Mouse (Mus musculus): ENCODE data around the gene Prkcsh. TPM values are rescaled to one million over a fixed set of nuclear protein-coding genes. Genes with fewer than 3 reads are reported as not detected.

The Prkcsh gene
- polyA plus RNA-seq, 1 experiment from 2014 or later = 109 TPM

DNA sequence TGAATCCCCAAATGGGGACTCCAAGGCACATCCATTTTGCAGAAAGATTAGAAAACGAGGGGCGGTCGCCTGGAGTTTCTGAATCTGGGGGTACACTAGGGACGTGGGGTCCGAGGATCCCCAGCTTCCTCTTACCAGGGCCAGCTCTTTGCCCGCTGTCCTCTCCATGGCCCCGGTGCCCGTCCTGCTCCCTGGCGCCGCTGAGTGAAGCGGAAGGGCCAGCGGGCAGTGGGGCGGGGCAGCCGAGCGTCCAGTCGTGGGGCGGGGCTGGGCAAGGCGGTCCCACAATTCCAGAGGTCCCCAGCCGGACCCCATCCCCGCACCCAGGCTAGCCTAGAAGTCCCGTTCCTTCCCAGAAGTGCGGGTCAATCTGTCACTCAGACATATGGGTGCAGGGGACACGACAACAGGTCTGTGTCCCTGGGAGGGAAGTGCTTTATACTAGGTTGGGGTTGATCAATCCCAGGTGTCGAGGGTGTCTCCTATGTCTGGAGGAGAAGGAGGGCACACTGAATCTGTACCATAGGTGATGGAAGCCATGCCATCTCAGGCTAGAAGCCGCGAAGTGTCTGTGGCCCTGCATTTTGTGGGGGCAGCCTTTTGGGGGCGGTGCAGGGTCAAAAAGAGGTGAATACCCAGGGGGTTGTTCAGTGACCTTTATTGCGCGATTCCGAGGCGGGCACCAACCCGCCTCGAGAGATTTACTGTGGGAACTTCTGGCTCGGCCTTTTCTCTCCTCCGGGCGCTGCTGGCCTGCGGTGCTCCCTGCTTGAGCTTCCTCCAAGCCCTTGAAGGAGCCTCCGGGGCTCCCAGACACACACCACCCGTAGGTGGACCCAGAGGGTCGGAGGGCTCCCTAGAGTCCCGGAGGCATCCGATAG lies 13.1 kb upstream of the Prkcsh start, which contains the start of gene Rgl3:
Gene Rgl3, minus strand, starts transcription at position 217 of the 881 bp plus-strand sequence.
- Histone ChIP-seq H3K9me3 (no peaks in the 10 kb centered on the region), H3K36me3 (no peaks in the 10 kb centered on the region), H3K9ac (peak within 1 kb of the TSS; percentile 45; the same call in 1 of the 2 replicates), H3K4me2 (replicated peaks) (peak within 1 kb of the TSS; percentile 71), H3K27ac (no peak within 1 kb of the TSS), H3K4me3 (peak within 1 kb of the TSS; percentile 34), H3K27me3 (replicated peaks) (peaks cover 73% of the 10 kb centered on the region), H3K4me1 (peaks cover 22% of the 10 kb centered on the region)
- WGBS = under 1% methylated on average over 42 of the region's 42 CpGs
- peak; percentile 35; the same call in 1 of the 2 replicates for ATAC-seq (ENCODE audit: low FRiP score, low read depth)

GRCm38 (mm10) chr9:21992227-21992626 lies 10.4 kb upstream of the Prkcsh start:
- Histone ChIP-seq H3K9ac (no peak overlapping the region), H3K27ac (no peak overlapping the region), H3K27me3 (replicated peaks) (peaks cover 61% of the 10 kb centered on the region), H3K4me3 (no peak overlapping the region), H3K36me3 (no peaks in the 10 kb centered on the region), H3K4me2 (replicated peaks) (no peak overlapping the region), H3K9me3 (no peaks in the 10 kb centered on the region), H3K4me1 (peaks cover 22% of the 10 kb centered on the region)
- 74% methylated on average over 4 of the region's 4 CpGs for WGBS
- no peak for ATAC-seq (ENCODE audit: low FRiP score, low read depth)

DNA sequence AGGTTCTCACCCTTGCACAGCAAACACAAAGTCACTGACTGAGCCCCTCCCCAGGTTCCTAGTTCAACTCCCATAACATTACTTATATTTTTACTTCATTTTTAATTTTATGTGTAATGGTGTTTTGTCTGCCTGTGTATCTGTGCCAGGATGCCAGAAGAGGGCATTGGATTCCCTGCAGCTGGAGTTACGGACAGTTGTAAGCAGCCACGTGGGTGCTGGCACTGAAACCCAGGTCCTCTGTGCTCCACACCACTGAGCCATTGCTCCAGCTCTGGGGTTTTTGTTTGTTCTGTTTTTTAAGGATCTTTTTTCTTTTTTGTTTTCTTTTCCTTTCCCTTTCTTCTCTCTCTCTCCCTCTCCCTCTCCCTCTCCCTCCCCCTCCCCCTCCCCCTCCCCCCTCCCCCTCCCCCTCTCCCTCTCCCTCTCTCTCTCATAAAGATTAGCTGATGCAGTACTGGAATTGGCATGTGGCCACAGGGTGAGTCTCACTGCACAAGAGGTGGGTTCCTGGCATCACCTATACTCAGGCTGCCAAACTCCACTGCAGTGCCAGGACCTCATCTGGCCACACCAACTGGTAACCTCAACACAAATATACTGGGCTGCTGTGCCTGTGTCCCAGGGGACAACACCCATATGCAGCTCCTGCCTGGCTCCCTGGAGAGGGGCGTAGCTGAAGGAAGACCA lies 6.3 kb upstream of the Prkcsh start:
- no peak overlapping the region for H3K4me2 ChIP-seq (replicated peaks)
- H3K9ac ChIP-seq = no peak overlapping the region
- no peak for ATAC-seq (ENCODE audit: low FRiP score, low read depth)
- no peaks in the 10 kb centered on the region for H3K9me3 ChIP-seq
- WGBS = 80% methylated on average over 3 of the region's 3 CpGs
- no peaks in the 10 kb centered on the region for H3K4me1 ChIP-seq
- H3K4me3 ChIP-seq = no peak overlapping the region
- H3K36me3 ChIP-seq = no peaks in the 10 kb centered on the region
- H3K27me3 ChIP-seq (replicated peaks) = peaks cover 20% of the 10 kb centered on the region
- no peak overlapping the region for H3K27ac ChIP-seq

- H3K27ac ChIP-seq = no peak overlapping the region
- H3K9me3 ChIP-seq = no peaks in the 10 kb centered on the region
- H3K4me1 ChIP-seq = peaks cover 26% of the 10 kb centered on the region
- no peak for ATAC-seq (ENCODE audit: low FRiP score, low read depth)
- H3K9ac ChIP-seq = no peak overlapping the region
- peaks cover 7% of the 10 kb centered on the region; the same call in 1 of the 2 replicates for H3K36me3 ChIP-seq
- no peak overlapping the region for H3K4me3 ChIP-seq
- H3K4me2 ChIP-seq (replicated peaks) = no peak overlapping the region
- H3K27me3 ChIP-seq (replicated peaks) = no peaks in the 10 kb centered on the region
- WGBS = 89% methylated on average over 6 of the region's 6 CpGs
These were observed 2.3 kb upstream of the Prkcsh start for GRCm38 (mm10) chr9:22000296-22000695.

- H3K4me2 ChIP-seq (replicated peaks) = peak overlapping the region; percentile 74
- H3K4me1 ChIP-seq = peaks cover 26% of the 10 kb centered on the region
- 84% methylated on average over 4 of the region's 4 CpGs for WGBS
- peaks cover 20% of the 10 kb centered on the region for H3K36me3 ChIP-seq
- H3K4me3 ChIP-seq = no peak overlapping the region
- H3K9ac ChIP-seq = no peak overlapping the region
- no peaks in the 10 kb centered on the region for H3K27me3 ChIP-seq (replicated peaks)
- ATAC-seq (ENCODE audit: low FRiP score, low read depth) = no peak
- no peak overlapping the region for H3K27ac ChIP-seq
- no peaks in the 10 kb centered on the region for H3K9me3 ChIP-seq
These were observed 973 bp upstream of the Prkcsh start for GRCm38 (mm10) chr9:22001633-22002032.

DNA sequence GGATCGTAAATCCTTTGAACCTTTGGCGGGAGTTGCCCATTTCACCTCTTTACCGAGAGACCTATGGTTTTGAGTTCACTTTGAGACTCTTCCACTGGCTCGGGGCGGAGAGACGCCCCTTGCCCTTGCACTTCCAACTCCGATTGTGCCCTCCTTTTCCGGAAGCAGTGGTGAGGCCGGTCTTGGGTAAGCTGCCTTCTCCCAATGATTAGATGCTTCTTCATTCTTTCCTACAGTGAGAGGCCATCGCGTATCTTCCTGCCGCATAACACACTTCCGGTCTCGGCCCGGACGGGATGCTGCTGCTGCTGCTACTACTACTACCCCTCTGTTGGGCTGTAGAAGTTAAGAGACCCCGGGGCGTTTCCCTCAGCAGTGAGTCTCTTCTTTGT lies 553 bp downstream of the Prkcsh start:
- peak overlapping the region; percentile 65 for H3K4me3 ChIP-seq
- under 1% methylated on average over 18 of the region's 18 CpGs for WGBS
- H3K4me1 ChIP-seq = peaks cover 26% of the 10 kb centered on the region
- H3K4me2 ChIP-seq (replicated peaks) = peak overlapping the region; percentile 89
- peak overlapping the region; percentile 51; the same call in 1 of the 2 replicates for H3K27ac ChIP-seq
- no peaks in the 10 kb centered on the region for H3K9me3 ChIP-seq
- ATAC-seq (ENCODE audit: low FRiP score, low read depth) = peak; percentile 27; the same call in 1 of the 2 replicates
- peaks cover 35% of the 10 kb centered on the region for H3K36me3 ChIP-seq
- no peaks in the 10 kb centered on the region for H3K27me3 ChIP-seq (replicated peaks)
- H3K9ac ChIP-seq = peak overlapping the region; percentile 69

GRCm38 (mm10) chr9:22004546-22004945 lies 1.9 kb downstream of the Prkcsh start:
- Histone ChIP-seq H3K4me2 (replicated peaks) (peak overlapping the region; percentile 89), H3K27me3 (replicated peaks) (no peaks in the 10 kb centered on the region), H3K4me3 (0 out of 2 replicates have a peak overlapping the region, but pooled peaks have one; percentile 65), H3K9me3 (no peaks in the 10 kb centered on the region), H3K9ac (0 out of 2 replicates have a peak overlapping the region, but pooled peaks have one; percentile 69), H3K36me3 (peaks cover 47% of the 10 kb centered on the region), H3K4me1 (peaks cover 29% of the 10 kb centered on the region), H3K27ac (no peak overlapping the region)
- 95% methylated on average over 12 of the region's 12 CpGs for WGBS
- no peak for ATAC-seq (ENCODE audit: low FRiP score, low read depth)

GRCm38 (mm10) chr9:22011055-22011454 lies 8.4 kb downstream of the Prkcsh start:
- no peak overlapping the region for H3K9ac ChIP-seq

DNA sequence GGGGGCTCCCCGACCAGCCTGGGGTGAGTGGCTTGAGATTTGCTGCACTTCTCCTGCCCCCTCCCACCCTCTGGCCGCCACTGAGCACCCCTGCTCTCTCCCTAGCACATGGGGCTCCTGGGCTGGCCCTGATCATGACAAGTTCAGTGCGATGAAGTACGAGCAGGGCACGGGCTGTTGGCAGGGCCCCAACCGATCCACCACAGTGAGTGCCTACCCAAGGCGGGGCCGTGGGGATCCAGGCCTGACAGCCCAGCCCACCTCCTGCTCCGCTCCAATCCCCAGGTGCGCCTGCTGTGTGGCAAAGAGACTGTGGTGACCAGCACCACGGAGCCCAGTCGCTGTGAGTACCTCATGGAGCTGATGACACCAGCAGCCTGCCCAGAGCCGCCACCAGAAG lies 10.1 kb downstream of the Prkcsh start:
- ATAC-seq (ENCODE audit: low FRiP score, low read depth) = peak; percentile 34; the same call in 1 of the 2 replicates

More at GRCm38 (mm10) chr9:22011055-22011454, 8.4 kb downstream of the Prkcsh start:
- no peaks in the 10 kb centered on the region for H3K9me3 ChIP-seq
- peaks cover 88% of the 10 kb centered on the region for H3K36me3 ChIP-seq
- peaks cover 11% of the 10 kb centered on the region for H3K4me1 ChIP-seq
- no peak overlapping the region for H3K4me3 ChIP-seq
- no peak overlapping the region for H3K27ac ChIP-seq
- H3K4me2 ChIP-seq (replicated peaks) = no peak overlapping the region
- WGBS = 96% methylated on average over 5 of the region's 5 CpGs
- no peaks in the 10 kb centered on the region for H3K27me3 ChIP-seq (replicated peaks)
- no peak; the same call in 1 of the 2 replicates for ATAC-seq (ENCODE audit: low FRiP score, low read depth)

DNA sequence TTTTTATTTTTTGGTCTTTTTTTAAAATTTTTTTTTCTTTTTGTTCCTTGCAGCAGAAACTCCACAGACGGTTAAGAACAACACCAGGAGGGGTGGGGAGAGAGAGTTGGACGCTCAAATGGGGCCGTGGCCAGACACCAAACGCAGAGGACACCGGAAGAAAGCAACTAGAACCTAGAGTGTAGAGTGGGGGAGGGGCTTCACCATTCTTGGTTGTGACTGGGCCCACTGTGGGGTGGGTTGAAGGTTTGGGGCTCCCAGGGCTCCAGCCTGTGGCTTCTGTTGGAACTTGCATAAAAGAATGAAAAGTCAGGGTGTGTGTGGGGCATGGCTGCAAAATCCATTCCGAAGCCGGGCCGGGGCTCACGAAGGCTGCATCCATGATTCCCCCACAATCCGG lies 13.6 kb downstream of the Prkcsh start:
- peaks cover 5% of the 10 kb centered on the region; the same call in 1 of the 2 replicates for H3K4me1 ChIP-seq
- H3K27ac ChIP-seq = no peak overlapping the region
- WGBS = 67% methylated on average over 10 of the region's 10 CpGs

More for the DNA sequence above, 10.1 kb downstream of the Prkcsh start:
- Histone ChIP-seq H3K9me3 (no peaks in the 10 kb centered on the region), H3K27ac (no peak overlapping the region), H3K9ac (no peak overlapping the region), H3K36me3 (peaks cover 83% of the 10 kb centered on the region), H3K27me3 (replicated peaks) (no peaks in the 10 kb centered on the region), H3K4me2 (replicated peaks) (no peak overlapping the region), H3K4me1 (peaks cover 11% of the 10 kb centered on the region), H3K4me3 (no peak overlapping the region)
- 91% methylated on average over 13 of the region's 13 CpGs for WGBS

GRCm38 (mm10) chr9:22017208-22017825 lies 14.7 kb downstream of the Prkcsh start:
- 82% methylated on average over 6 of the region's 7 CpGs for WGBS

More for the DNA sequence above, 13.6 kb downstream of the Prkcsh start:
- H3K4me2 ChIP-seq (replicated peaks) = no peak overlapping the region
- H3K9ac ChIP-seq = no peak overlapping the region
- ATAC-seq (ENCODE audit: low FRiP score, low read depth) = no peak
- peaks cover 68% of the 10 kb centered on the region for H3K36me3 ChIP-seq
- H3K27me3 ChIP-seq (replicated peaks) = no peaks in the 10 kb centered on the region
- H3K9me3 ChIP-seq = no peaks in the 10 kb centered on the region
- no peak overlapping the region for H3K4me3 ChIP-seq

More at GRCm38 (mm10) chr9:22017208-22017825, 14.7 kb downstream of the Prkcsh start:
- H3K9ac ChIP-seq = no peak overlapping the region
- no peak overlapping the region for H3K4me2 ChIP-seq (replicated peaks)
- H3K9me3 ChIP-seq = no peaks in the 10 kb centered on the region
- no peaks in the 10 kb centered on the region for H3K27me3 ChIP-seq (replicated peaks)
- peaks cover 5% of the 10 kb centered on the region; the same call in 1 of the 2 replicates for H3K4me1 ChIP-seq
- peaks cover 57% of the 10 kb centered on the region for H3K36me3 ChIP-seq
- no peak overlapping the region for H3K27ac ChIP-seq
- H3K4me3 ChIP-seq = no peak overlapping the region
- no peak for ATAC-seq (ENCODE audit: low FRiP score, low read depth)
